Mouse (Mus musculus) c-Kit-positive CD71-negative TER-119-negative erythroid progenitor cells, embryonic 14.5 days (primary cell): Measurements from ENCODE around the gene Olfr462.

ENCODE experiments used
- DNase-seq: peaks from one replicate; pipeline ENCODE4 v3.0.0-alpha.2; 2013; ENCODE audit warnings: low read depth

Olfr462 gene

DNA sequence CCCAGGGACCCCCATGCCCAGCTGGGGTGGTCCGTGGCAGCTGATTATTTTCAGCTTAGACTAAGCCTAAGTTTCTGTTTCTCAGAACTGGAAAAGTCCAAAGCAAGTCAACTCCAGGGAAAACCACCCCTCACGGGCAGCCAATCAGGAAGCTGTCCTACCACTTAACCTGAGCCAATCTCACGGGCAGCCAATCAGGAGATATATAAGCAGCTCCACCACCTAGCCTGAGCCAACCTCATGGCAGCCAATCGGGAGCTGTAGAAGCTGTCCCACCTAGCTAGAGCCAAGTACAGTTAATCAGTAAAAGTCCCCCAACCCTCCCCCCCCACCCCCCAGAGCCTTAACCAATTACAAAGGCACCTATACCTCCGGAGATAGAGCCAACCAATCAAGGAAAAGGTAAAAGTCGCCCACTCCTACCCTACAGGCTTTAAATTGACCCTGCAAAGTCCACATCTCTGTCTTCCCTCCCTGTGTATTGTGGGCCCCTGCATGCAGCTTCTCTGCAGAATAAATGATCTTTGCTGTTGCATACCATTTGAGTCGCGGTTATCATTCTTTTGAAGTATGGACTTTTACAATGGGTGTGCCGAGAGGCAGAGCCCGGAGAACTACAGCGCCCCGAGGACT lies 45.0 kb downstream of the Olfr462 start:
- DNase-seq = no peak

DNA sequence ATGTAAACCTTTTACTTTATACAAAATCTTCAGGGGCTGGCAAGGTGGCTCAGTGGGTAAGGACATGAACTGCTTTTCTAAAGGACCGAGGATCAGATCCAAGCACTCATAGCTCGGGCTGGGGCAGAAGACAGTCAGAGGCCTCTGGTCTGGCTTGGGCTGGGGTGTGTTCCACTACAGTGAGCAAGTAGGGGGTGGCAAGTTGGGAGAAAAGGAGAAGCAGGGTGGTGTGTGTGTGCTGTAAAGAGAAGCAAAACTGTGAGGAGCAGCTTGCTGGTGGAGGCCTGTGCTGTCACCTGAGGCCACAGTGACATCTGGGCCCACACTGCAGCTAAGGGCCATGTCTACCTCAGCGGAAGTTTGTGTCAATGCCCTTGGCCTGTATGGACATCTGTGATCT lies 50.6 kb downstream of the Olfr462 start:
- no peak for DNase-seq

GRCm38 (mm10) chr11:87840676-87841075 lies 51.4 kb downstream of the Olfr462 start:
- no peak for DNase-seq
